Mouse (Mus musculus) brain, embryonic 14.5 days (tissue): ENCODE measurements around the gene Acly. TPM values are rescaled to one million over a fixed set of nuclear protein-coding genes. Genes with fewer than 3 reads are reported as not detected.

ENCODE experiments used
- DNase-seq: peaks from one replicate; pipeline ENCODE4 v3.0.0-alpha.2; 2011; ENCODE audit warnings: low read depth
- CTCF ChIP-seq: fragments of 200-500 bp; IDR thresholded peaks from 2 replicates; pipeline ENCODE4 v1.5.1; 2012; ENCODE audit warnings: inconsistent platforms, mild to moderate bottlenecking, moderate library complexity, borderline replicate concordance; ENCODE audit not compliant: insufficient read depth, insufficient read length; ENCODE audit errors: extremely low read depth
- POLR2A ChIP-seq: fragments of 200-500 bp; IDR thresholded peaks from 2 replicates; pipeline ENCODE4 v1.6.1; 2012; ENCODE audit warnings: mild to moderate bottlenecking, inconsistent platforms, borderline replicate concordance; ENCODE audit not compliant: poor library complexity, insufficient read depth, insufficient read length, severe bottlenecking; ENCODE audit errors: extremely low read depth
- polyA plus RNA-seq: library from polyadenylated mRNA; depleted of rRNA; stranded (reverse); fragments of >200 nt; gene quantifications from 2 replicates; pipeline ENCODE4 v1.2.3, GENCODE M21; 2012

The Acly gene
- polyA plus RNA-seq, 1 experiment = 209 TPM

- DNase-seq = no peak
- TF ChIP-seq CTCF (no peak), POLR2A (no peak)
These were observed 36.9 kb upstream of the Acly start for GRCm38 (mm10) chr11:100564703-100565102.

- peak; percentile 83 for DNase-seq
- TF ChIP-seq POLR2A = no peak
- TF ChIP-seq CTCF = no peak
These were observed 36.5 kb upstream of the Acly start for GRCm38 (mm10) chr11:100564297-100564696.

GRCm38 (mm10) chr11:100561748-100562147 lies 33.9 kb upstream of the Acly start:
- no peak for DNase-seq
- TF ChIP-seq POLR2A (no peak), CTCF (no peak)

GRCm38 (mm10) chr11:100559476-100559875 lies 31.7 kb upstream of the Acly start:
- TF ChIP-seq CTCF (no peak), POLR2A (no peak)
- DNase-seq = no peak

GRCm38 (mm10) chr11:100557563-100557962 lies 29.8 kb upstream of the Acly start:
- TF ChIP-seq CTCF = no peak
- no peak for TF ChIP-seq POLR2A
- no peak for DNase-seq

- no peak for TF ChIP-seq POLR2A
- TF ChIP-seq CTCF = peak; percentile 65; the same call in 1 of the 2 replicates
- peak; percentile 88 for DNase-seq
These were observed 27.8 kb upstream of the Acly start for GRCm38 (mm10) chr11:100555583-100555982.

GRCm38 (mm10) chr11:100552842-100553241 lies 25.0 kb upstream of the Acly start:
- no peak for DNase-seq
- no peak for TF ChIP-seq CTCF
- no peak for TF ChIP-seq POLR2A

GRCm38 (mm10) chr11:100550101-100550500 lies 22.3 kb upstream of the Acly start:
- no peak for DNase-seq
- TF ChIP-seq CTCF = no peak
- no peak for TF ChIP-seq POLR2A

GRCm38 (mm10) chr11:100549466-100549865 lies 21.7 kb upstream of the Acly start:
- DNase-seq = no peak
- TF ChIP-seq POLR2A (no peak), CTCF (no peak)

GRCm38 (mm10) chr11:100548141-100548540 lies 20.3 kb upstream of the Acly start:
- no peak for DNase-seq
- TF ChIP-seq POLR2A (no peak), CTCF (no peak)

- no peak for TF ChIP-seq POLR2A
- no peak for TF ChIP-seq CTCF
- no peak for DNase-seq
These were observed 19.2 kb upstream of the Acly start for GRCm38 (mm10) chr11:100546955-100547354.

GRCm38 (mm10) chr11:100545746-100546085 lies 17.9 kb upstream of the Acly start:
- no peak for TF ChIP-seq CTCF
- no peak for TF ChIP-seq POLR2A
- DNase-seq = no peak

GRCm38 (mm10) chr11:100544832-100545745 lies 17.3 kb upstream of the Acly start, which contains the start of gene Ttc25:
Gene Ttc25, plus strand, starts transcription at chr11:100545607.
- peak; percentile 65; the same call in 1 of the 2 replicates for TF ChIP-seq POLR2A
- no peak for TF ChIP-seq CTCF
- peak; percentile 95 for DNase-seq

- no peak for TF ChIP-seq POLR2A
- TF ChIP-seq CTCF = no peak
These were observed 13.8 kb upstream of the Acly start for GRCm38 (mm10) chr11:100541577-100541976.

More at GRCm38 (mm10) chr11:100541577-100541976, 13.8 kb upstream of the Acly start:
- no peak for DNase-seq
